Mouse (Mus musculus): ENCODE measurements at regions not wholly inside any gene's neighbourhood (a gene's known extent, or its start where the extent isn't known, plus 50 kb on each side); places are given as distances from the start of the nearest gene placed in this dataset.

DNA sequence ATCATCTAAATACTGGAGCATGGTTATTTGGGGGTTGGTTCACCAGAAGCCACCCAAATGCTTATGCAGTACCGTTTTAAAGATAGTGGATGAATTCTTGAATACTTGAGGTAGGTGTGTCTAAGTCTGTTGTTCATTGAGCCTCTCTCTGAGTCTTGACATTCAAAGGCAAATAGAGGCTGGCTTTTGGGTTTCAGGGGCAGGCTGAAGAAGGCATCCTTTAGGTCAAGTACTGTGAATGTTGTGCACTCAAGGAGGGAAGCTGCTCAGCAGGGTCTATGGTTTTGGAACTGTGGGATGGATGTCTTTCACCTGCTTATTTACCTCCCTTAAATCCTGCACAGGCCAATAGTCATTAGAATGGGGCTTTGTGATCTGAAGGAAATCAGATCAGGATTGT lies 1089.6 kb downstream of the 9330182O14Rik start:
- TF ChIP-seq ZC3H11A (IDR thresholded peaks at IDR 0.05; ENCODE audit: borderline replicate concordance, low read depth, low read length) (no peak), MAFK (IDR thresholded peaks at IDR 0.05; ENCODE audit: insufficient read depth, low read depth, low read length) (no peak)
